ENCODE assay signal across 8 mouse cellular contexts in the genomic region with DNA sequence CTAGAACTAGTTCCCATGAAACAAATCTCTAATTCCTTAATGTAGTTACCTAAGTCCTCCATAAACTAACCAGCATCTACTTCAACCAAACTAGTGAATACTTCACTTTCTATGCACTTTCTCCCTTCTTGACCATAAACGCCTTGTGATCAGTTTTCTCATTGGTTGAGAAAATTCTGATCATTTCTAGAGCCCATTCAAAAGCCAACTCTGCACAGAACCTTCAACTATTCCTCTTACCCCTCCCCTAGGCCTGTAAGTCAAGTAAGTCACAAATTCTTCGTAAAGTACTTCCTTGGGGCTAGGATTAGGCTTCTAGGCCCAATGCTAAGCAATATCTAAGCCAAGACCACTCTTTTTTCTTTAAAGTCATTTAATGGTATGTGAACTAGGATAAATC. TPM values are rescaled to one million over a fixed set of nuclear protein-coding genes. Genes with fewer than 3 reads are reported as not detected.
A peak's percentile ranks its signal among the peaks of the same experiment; 100 is the strongest.
DNase-seq lines count a peak whose midpoint lies in the region; ATAC-seq and TF ChIP-seq lines count a peak whose summit lies in the region.

No protein-coding gene starts in this region.

- TF ChIP-seq POLR2A in cerebellum, adult 2 months (IDR thresholded peaks at IDR 0.05; ENCODE audit: borderline replicate concordance, insufficient read depth, low read length): no peak
- TF ChIP-seq POLR2A in spleen, adult 2 months (IDR thresholded peaks at IDR 0.05; ENCODE audit: low read depth, low read length): no peak

- H3K27ac ChIP-seq in cerebellum, adult 2 months (ENCODE audit: insufficient read depth, low read length): no peak overlapping the region
- H3K27ac ChIP-seq in spleen, adult 2 months (ENCODE audit: insufficient read depth, low read length): no peak overlapping the region
- H3K27ac ChIP-seq in limb, embryonic 12.5 days: no peak overlapping the region
- peak overlapping the region; percentile 80; the same call in 1 of the 2 replicates for H3K27ac ChIP-seq in stomach, embryonic 15.5 days

- H3K4me1 ChIP-seq in cerebellum, adult 2 months (ENCODE audit: control insufficient read depth, insufficient read depth, low read length): peaks cover 3% of the 10 kb centered on the region; the same call in 1 of the 2 replicates
- peaks cover 2% of the 10 kb centered on the region for H3K4me1 ChIP-seq in spleen, adult 2 months (ENCODE audit: control insufficient read depth, insufficient read depth, insufficient read length)
- H3K4me1 ChIP-seq in limb, embryonic 12.5 days (replicated peaks): peaks cover 15% of the 10 kb centered on the region
- H3K4me1 ChIP-seq in stomach, embryonic 15.5 days: peaks cover 3% of the 10 kb centered on the region; the same call in 1 of the 2 replicates

- no peak for ATAC-seq in limb, embryonic 12.5 days (ENCODE audit: insufficient number of reproducible peaks, insufficient read depth, low FRiP score, low TSS enrichment, low read depth)
- no peak for ATAC-seq in stomach, embryonic 15.5 days (ENCODE audit: insufficient read depth, low FRiP score, low read depth)

- no peaks in the 10 kb centered on the region for H3K27me3 ChIP-seq in cerebellum, adult 2 months (ENCODE audit: control insufficient read depth, insufficient read depth, low read length)
- no peaks in the 10 kb centered on the region for H3K27me3 ChIP-seq in spleen, adult 2 months (ENCODE audit: control insufficient read depth, insufficient read depth, low read length)
- no peaks in the 10 kb centered on the region for H3K27me3 ChIP-seq in limb, embryonic 12.5 days
- no peaks in the 10 kb centered on the region for H3K27me3 ChIP-seq in stomach, embryonic 15.5 days (replicated peaks)

- H3K9ac ChIP-seq in limb, embryonic 12.5 days (replicated peaks): peak overlapping the region; percentile 93
- H3K9ac ChIP-seq in stomach, embryonic 15.5 days: peak overlapping the region; percentile 86; the same call in 1 of the 2 replicates

- peak overlapping the region; percentile 82 for H3K4me2 ChIP-seq in limb, embryonic 12.5 days
- peak overlapping the region; percentile 74 for H3K4me2 ChIP-seq in stomach, embryonic 15.5 days

- TF ChIP-seq CTCF in cerebellum, adult 2 months (IDR thresholded peaks at IDR 0.05; ENCODE audit: borderline replicate concordance, insufficient read depth, low read depth, low read length): no peak
- no peak for TF ChIP-seq CTCF in spleen, adult 2 months (IDR thresholded peaks at IDR 0.05; ENCODE audit: extremely low read depth, insufficient read depth, insufficient read length, insufficient replicate concordance)

- H3K9me3 ChIP-seq in limb, embryonic 12.5 days: no peaks in the 10 kb centered on the region
- no peaks in the 10 kb centered on the region for H3K9me3 ChIP-seq in stomach, embryonic 15.5 days

- peak overlapping the region; percentile 73 for H3K4me3 ChIP-seq in cerebellum, adult 2 months (replicated peaks; ENCODE audit: insufficient read depth, low read depth, low read length)
- H3K4me3 ChIP-seq in spleen, adult 2 months (ENCODE audit: extremely low read depth, insufficient read depth, insufficient read length): peak overlapping the region; percentile 91; the same call in 1 of the 2 replicates
- H3K4me3 ChIP-seq in limb, embryonic 12.5 days (replicated peaks): peak overlapping the region; percentile 95
- H3K4me3 ChIP-seq in stomach, embryonic 15.5 days (replicated peaks): peak overlapping the region; percentile 76

- no peak for DNase-seq in cerebellum, adult 2 months
- no peak for DNase-seq in cerebellum, adult 9-10 months
- no peak for DNase-seq in spleen, adult 2 months (ENCODE audit: low read depth in 1 of 2, low spot score in 2 of 2)
- no peak for DNase-seq in spleen, adult 12 weeks (ENCODE audit: low spot score)
- no peak for DNase-seq in right cerebral cortex, postnatal 10 days (ENCODE audit: low spot score in 2 of 2)
- DNase-seq in cerebellum, adult 11-12 months: no peak

- H3K36me3 ChIP-seq in spleen, adult 2 months (ENCODE audit: control insufficient read depth, insufficient read depth, low read length): peaks cover 7% of the 10 kb centered on the region
- H3K36me3 ChIP-seq in limb, embryonic 12.5 days: peaks cover 16% of the 10 kb centered on the region
- H3K36me3 ChIP-seq in stomach, embryonic 15.5 days: peaks cover 9% of the 10 kb centered on the region

- 5% methylated on average over 2 of the region's 2 CpGs for WGBS in cerebellum, adult 2 months
- WGBS in spleen, adult 2 months: 12% methylated on average over 2 of the region's 2 CpGs
- 16% methylated on average over 2 of the region's 2 CpGs for WGBS in limb, embryonic 12.5 days
- WGBS in stomach, embryonic 15.5 days: 10% methylated on average over 2 of the region's 2 CpGs

RNA-seq across cellular contexts. Expression of gene Eif2s2, which starts 1.1 kb away (rescaled TPM):
- 46.1 and 50.2 TPM in 2 replicates for polyA plus RNA-seq in cerebellum, adult 2 months (2012; rRNA removed)
- polyA plus RNA-seq in spleen, adult 2 months (2012; rRNA removed): 3.6 TPM in 2 replicates
- 107 and 113 TPM in 2 replicates for polyA plus RNA-seq in limb, embryonic 12.5 days (2016; fragmentation: Nextera tagmentation; extraction: Ambion mirVana)
- 92.7 and 94.8 TPM in 2 replicates for polyA plus RNA-seq in stomach, embryonic 15.5 days (2015; fragmentation: Nextera tagmentation; extraction: Ambion mirVana)

Comparison
In these comparisons a context has a peak if more than half of its experiments do, and no peak if none do; other contexts are left out.
1. RNA of gene Eif2s2, which starts 1.1 kb away (polyA plus RNA-seq): 107 to 113 TPM in limb, embryonic 12.5 days, 92.7 to 94.8 TPM in stomach, embryonic 15.5 days and 46.1 to 50.2 TPM in cerebellum, adult 2 months; 3.6 TPM in spleen, adult 2 months; every median in the first group is over 10 times any median in the second.
2. Peak in every context shown above with its lines, with median percentiles within 50 percentile points of each other: H3K4me3 ChIP-seq.